Mouse (Mus musculus) gastrocnemius, postnatal 10 days (tissue): ENCODE data around the gene Gsto1. TPM values are rescaled to one million over a fixed set of nuclear protein-coding genes. Genes with fewer than 3 reads are reported as not detected.

Source experiments
- DNase-seq: peaks from one replicate; pipeline ENCODE4 v3.0.0; 2021; ENCODE audit warnings: mixed read lengths
- total RNA-seq, 2 experiments: library from RNA; stranded (reverse); gene quantifications; 2 replicates each; pipeline ENCODE4 v1.2.3; 2021

Gene Gsto1
- total RNA-seq, 2 experiments from 2014 or later: 28.1 to 30.1 TPM

DNA sequence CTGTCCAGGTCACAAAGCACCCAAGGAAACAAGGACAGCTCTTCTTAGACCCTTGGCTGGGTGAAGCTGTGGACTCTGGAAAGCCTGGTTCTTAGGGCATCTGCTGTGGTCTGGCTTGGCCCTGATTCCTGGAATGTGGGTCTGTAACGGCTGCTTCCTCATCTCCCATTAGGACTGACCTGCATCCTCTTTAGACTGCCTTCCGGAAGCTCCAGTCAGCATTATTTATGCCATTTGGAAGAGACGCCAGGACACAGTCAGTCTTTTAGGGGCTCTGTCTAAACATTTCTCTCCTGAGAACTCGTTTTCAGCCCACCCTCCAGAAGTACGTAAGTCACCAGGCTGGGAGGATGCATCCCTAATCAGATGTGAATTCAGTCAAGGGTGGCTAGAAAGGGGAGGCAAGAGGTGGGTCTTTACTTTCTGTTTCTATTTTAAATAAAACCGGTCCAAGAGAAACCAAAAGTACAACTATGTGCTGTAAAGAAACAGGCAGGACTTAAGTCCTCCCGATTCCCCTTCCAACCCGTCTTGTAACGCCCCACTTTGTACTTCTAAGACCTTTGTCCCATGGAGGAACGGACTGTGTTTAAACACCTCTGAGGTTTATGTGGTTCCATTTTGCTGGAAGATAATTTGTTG, 35.8 kb downstream of the Gsto1 start:
- no peak for DNase-seq

DNA sequence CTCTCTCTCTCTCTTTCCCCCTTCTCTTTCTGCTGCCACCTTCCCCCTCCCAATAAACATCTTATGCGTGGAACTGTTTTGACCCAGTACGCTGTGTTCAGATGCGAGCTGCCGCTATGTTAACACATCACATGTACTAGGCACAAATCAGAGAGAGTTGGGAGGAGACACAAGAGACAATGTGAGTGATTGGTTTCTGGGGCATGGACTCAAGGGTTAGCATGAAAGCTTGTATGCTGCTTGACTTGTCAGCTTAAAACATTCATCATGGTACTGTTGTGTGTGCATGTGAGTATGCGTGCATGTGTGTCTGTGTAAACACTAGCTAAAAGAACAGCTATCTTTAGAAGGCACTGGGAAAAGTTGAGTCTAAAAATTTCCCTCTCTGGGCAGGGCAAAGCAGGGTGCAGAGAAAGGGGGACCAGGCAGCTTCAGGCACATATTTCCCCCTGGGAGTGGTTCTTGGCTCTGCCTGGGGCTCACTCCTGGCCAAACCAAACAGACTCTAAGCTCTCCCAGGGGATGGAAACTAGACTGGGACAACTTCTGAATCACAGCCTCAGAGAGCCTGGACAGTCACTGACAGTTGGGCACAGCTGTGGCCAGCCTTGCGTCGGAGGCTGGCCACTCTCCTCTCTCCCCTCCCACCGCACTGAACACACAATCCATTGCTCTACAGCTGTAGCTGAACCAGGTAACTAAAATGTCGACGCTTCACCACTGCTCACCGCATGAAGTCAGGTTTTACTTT, 37.0 kb downstream of the Gsto1 start:
- no peak for DNase-seq

DNA sequence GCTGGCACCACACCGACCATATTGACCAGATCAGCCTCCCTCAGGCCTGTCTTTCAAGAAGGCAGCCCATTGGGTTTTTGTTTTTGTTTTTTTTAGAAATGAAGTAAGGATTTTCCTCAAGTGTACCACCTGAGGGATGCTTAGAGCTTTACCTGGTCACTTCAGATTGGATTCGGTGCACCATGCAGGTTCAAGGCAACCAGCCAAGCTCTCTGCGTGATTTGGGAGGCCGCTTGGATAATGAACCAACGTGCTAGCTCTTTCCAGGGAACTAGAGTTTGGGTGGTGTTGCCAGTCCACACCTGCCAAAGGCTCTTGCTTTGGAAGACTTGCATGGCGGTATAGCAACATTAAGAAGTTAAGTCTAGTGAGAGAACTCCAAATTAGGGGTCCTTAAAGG, 38.3 kb downstream of the Gsto1 start:
- no peak for DNase-seq

DNA sequence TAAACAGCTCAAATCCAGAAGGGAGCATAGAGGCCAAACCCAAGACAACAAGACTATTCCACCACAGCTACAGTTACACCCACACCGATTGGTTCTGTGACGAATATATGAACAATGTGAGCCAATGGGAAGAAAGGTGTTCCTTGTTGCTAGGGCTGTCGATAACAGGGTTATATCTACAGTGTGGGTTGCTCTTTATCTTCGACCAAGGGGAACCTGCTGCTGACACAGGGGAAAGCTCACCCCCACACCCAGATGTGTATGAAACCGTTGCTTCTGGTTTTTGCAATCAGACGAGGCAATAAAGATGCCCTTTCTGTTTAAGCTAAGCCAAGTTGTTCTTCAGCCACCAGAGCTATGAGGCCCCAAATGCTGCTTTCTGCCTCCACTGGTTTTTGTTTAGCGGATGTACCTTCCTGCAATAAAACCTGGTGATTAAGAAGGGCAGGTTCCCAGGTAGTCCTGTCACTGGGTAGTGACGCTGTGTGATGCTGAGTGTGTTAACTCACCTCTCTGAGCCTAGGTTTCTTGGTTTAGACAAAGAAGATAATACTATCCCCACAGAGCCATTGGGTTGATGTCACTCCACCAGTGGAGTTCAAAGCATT, 43.8 kb downstream of the Gsto1 start:
- no peak for DNase-seq

DNA sequence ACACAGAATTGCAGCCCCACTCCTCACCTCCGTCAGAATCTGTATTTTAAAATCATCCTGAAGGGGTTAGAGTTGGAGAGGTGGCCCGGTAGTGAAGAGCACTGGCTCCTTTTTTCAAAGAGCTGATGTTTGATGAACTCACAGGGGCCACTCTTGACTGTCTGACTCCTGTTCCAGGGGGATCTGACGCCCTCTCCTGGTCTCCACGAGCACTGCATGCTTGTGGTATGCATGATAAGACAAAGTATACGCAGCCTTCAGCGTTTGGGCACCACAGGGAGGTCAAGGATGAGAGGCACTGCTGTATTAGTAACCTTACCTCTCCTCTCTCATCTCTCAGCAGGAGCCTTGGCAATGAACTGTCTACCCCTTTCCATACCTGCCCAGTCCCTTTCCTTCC, 45.2 kb downstream of the Gsto1 start:
- no peak for DNase-seq

DNA sequence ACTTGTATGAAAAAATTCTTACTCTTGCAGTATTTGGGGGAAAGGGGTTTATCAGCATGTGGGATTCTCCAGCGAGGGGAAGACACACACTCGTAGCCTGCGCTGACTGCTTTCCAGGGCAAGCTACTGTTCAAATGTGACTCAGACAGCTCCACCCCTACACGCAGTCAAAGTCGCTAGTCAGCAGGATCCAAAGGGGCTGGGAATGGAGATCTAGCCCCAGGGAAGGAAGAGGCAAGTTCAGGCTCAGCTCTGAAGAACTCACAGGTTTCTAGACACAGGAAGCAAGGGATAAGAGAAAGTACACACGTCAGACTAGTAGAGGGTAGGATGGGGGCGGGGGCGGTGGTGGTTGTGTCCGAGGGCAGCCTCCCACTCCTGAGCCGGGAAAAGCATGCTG, 45.8 kb downstream of the Gsto1 start:
- no peak for DNase-seq

DNA sequence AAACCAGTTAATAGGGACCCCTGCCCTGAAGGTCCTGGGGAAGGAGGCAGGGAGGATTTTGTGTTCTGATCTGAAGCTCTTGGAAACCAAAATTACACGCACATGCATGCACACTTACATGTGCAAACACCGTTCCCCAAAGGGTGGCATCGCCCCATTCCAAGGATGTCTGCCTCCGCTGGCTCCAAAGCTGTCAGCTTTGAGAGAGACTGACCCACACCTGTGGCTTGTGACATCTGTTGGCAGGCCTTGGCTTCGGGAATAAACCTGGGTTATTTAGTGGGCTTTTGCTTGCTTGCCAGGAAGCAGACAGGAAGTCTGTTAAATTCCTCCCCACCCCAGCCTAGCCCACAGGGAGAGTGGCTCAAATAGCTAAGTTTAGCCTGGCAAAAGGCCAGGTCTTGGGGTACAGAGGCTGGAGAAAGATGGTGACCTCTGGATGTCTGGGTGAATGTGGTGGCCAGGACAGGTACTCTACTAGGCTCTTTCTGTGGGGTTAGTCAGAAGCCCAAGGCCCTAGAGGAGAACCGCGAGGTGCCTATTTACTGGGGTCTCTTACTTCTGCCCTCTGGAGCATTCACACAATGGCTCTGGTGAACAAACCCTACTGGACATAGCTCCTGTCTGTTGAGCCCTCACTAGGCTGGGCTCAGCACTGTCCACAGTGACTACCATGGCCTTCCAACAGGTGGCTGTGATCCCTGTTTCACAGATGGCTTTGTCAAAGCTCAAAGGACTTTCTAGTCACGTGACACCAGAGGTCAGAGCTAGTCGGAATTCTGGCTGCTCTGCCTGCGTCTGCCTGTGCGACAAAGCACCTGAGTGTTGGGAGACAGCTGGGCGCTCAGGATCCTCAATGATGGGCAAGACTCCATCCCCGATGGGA, 47.8 kb downstream of the Gsto1 start:
- DNase-seq: no peak

DNA sequence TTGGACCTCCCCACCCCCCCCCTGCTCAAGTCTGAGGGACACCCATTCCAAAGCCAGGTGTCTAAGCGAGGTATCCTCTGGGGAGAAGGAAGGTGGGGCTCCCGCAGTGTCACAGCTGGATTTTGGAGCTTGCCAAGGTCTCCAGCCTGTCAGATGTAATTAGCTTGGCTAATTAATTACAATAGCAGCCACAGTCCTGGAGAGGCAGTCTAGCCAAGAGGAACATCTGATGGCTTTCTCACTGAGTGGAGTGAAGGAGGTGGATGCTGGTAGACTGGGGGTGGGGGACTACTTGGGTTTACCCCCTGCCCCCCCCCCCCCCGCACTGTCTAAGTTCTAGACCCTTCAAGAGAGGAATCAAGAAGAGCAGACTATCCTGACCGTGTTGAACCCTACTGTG, 48.9 kb downstream of the Gsto1 start:
- DNase-seq: no peak

DNA sequence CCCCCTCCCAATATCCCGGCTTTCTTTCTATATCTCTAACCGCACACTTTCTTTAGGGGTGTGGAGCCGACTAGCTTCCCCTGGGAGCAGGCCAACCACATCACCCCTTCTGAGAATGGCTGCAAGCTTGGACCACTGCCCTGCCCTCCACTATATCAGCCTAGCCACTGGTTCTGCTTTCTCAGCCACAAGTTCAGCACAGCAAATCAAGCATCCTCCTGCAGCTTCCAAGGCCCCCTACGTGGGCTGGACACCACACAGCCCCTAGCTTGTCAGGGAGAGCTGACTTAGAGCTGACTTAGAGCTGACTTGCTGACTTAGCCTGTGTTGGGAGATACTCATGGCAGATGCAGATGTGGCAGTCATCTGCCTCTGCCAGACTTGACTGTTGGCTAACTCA, 50.3 kb downstream of the Gsto1 start:
- DNase-seq: no peak

DNA sequence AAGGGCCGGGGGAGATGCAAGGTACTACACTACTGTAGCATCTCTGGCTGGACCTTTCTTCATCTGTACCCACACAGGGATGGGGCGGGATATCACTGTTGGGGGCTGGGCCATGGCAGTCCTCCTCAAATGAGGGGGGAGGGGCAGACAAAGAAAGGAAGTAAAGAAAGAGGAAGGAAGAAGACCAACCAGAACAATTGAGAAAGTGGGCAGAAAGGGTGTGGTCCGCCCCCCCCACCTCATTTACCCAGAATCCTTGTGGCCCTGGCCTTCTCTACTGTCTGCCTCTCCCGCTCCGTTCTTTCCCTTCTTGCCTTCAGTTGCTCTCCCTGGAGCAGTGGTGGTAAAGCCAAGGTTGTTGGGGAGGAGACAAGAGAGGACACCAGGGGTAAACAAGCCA, 50.8 kb downstream of the Gsto1 start:
- no peak for DNase-seq

DNA sequence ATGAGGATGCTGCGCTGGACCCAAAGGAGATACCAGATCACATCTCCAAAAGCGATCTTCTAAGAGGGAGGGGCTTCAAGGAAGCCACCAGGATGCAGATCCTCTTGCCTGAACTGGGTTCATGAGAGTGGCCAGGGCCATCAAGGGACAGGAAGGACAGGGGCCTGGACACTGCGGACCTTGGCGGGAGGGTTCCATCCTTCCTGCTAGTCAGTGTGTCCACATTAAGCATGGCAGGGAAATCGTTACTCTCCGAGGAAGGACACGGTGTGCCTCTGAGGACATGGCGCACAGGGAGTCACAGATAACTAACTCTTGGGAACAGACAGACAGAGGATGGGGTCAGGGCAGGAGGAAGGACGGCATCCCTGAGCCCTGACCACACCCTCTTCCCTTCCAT, 52.8 kb downstream of the Gsto1 start:
- no peak for DNase-seq

DNA sequence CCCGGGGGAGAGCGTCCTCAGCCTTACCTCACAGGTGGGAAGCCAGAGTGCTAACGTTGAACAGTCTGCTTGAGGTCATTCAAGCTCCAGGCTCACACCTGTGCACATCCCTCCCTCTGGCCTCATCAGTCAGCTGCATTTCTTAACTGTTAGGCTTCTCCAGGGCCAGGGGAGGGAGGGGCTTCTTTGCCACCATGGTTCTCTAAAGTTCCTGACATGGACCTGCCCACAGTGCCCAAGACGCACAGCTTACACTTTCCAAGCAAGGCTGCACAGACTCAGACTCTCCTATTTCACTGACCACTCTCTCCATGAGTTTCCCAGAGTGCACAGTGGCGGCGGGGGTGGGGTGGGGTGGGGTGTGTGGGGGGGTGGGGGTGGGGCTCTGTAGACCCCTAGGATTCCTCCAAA, 54.2 kb downstream of the Gsto1 start:
- no peak for DNase-seq

DNA sequence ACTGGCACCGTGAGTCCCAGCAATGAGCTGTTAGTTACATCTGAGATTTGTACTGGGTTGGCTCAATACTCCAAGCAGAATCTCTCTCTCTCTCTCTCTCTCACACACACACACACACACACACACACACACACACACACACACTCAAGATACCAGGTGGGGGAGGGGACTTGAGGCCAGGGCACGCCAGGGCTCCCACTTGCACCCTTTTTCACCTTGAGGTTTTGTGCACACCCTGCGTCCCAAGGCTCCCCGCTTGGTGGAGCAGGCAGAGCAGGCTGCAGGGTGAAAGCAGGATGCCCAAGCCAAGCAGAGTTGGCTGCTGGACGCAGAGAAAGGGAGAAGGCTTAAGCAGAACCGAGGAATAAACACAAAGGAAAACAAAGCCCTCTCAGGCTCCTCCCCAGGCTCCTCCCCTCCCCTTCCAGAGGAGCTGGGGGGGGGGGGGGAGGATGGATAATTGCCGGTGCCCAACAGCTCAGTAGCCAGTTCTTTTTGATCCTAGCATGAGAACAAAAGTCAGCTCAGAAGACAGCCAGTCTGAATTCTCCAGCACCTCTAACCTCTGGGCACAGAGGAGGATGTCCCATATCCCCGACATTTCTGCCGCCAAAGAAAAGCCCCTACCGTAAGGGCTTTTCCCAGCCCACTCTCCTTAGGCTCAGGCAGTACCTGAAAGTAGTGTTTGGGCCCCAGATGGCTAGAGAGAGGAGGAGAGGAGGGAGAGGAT, 54.8 kb downstream of the Gsto1 start:
- DNase-seq: no peak

DNA sequence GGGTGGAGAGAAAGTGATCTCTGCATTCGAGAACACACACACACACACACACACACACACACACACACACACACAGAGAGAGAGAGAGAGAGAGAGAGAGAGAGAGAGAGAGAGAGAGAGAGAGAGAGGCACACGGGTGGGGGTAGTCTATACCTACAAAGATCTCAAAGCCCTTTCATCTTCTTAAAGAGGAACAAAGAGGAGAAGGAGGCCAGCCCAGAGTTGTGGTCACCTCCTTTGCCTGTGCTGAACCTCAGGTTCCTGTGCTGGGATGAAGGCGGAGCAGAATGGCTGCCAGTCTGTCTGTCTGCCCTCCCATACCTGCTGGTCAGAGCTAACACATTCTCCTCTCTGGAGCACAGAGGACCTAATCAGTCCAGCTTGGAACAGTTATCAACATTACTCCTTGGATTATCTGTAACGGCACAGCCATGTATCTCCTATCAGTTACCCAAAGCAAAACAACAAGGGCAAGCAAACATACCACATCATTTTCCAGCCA, 55.4 kb downstream of the Gsto1 start:
- DNase-seq: no peak

DNA sequence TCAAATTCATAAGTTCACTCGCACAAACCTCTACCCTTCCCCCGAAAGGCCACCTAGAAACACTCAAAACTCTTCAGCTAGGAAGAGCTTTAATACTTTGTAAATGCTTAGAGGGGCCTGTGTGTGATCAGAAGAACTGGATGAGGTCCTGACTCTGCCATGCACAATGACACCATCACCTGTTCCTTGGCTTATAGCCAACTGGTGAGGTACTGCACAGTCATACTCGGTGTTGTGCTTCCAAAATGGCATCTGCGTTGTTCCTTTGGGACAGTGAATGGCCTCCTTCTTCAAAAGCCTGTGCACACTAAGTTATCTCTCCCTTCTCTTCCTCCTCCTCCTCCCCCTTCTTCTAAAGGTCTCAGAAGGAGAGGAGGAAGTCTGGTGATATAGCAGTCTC, 56.0 kb downstream of the Gsto1 start:
- no peak for DNase-seq

DNA sequence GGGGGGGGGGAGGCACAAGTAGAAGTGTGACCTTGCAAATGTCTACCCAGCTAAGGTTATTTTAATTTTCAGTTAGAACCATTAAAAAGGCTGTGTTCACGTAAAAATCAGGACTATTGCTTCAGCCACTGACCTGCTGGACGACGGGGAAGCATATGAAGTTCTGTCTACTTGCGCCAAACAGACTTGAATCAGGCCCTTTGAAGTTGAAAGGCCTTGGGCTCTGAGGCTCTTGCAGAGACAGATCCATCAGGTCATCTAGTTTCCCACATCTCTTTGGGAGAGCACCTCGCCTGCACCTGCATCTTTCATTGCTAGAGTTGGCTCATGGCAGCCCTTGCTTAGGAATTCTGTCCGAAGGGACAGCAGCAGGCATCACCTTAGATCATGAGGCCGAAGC, 58.6 kb downstream of the Gsto1 start:
- DNase-seq: no peak

DNA sequence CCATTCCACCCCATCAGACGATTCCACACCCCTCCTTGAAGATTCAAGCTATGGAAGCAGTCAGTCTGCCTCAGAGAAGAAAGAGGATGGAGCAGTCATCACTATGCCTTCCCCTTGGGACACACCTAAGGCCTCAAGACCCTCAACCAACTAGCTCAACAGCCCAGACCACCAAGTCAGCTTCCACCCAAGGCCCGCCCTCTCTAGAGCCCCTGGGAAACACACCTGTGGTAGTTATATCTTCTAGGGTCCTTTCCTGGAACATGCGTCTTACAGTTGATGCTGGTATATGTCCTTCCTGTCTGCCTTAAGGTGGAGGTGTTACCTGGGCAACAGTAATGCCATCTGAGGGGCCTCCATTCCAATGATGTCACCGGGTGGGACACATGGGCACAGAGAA, 59.4 kb downstream of the Gsto1 start:
- no peak for DNase-seq
